Comparison of ENCODE assay signal across 17 mouse cellular contexts in the genomic region with DNA sequence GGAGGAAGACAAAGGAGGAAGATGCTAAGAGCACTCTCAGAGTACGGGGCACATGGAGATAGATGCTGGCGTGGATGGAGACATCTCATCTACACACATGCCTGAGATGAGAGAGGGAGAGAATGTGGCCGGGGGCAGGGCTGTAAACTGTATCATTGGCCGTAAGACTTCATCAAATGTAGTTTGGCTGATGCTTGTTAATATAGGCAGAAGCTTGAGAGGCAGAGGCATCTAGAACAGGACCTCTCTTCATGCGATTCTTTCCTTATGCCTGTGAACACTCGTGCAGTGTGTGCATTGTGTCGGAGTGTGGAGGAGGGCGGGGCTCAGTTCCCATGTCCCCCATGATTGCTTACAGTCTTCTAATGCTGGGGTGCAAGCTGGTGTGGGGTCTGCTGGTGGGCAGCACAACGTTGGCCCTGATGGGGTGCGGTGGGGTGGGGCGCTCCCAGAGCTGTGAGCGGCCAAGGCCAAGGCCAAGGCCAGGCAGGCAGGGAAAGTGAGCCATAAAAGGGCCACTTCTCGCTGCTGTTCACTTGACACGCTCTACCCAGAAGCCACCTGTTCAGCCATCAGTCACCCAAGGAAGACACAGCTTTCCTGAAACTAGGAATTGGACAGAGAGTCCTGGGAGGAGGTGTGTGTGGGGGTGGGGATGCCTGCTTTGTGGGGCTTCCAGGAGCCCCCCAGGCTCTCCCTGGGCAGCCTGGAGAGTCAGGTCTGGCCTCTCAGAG. TPM values are rescaled to one million over a fixed set of nuclear protein-coding genes. Genes with fewer than 3 reads are reported as not detected.
DNase-seq lines count a peak whose midpoint lies in the region; ATAC-seq and TF ChIP-seq lines count a peak whose summit lies in the region.
"Had no signal": no experiment of that assay in that cellular context is flagged by ENCODE, and none has a peak within 500 bp of the region (broad histone marks: within the 10 kb centered on the region; RNA-seq: fewer than 3 reads in every experiment).

No protein-coding gene starts in this region.

- peak overlapping the region; percentile 75 for H3K27ac ChIP-seq in heart, embryonic 10.5 days
- H3K27ac ChIP-seq in heart, embryonic 12.5 days (ENCODE audit: poor library complexity, severe bottlenecking), result no peak overlapping the region
- peak overlapping the region; percentile 38; the same call in 1 of the 2 replicates for H3K27ac ChIP-seq in ES-E14 (ENCODE audit: insufficient read depth, low read depth, low read length, poor library complexity, severe bottlenecking)
- no peak overlapping the region for H3K27ac ChIP-seq in limb, embryonic 14.5 days (replicated peaks; ENCODE audit: low read depth, low read length)
- H3K27ac ChIP-seq: hindbrain, embryonic 14.5 days; limb, embryonic 13.5 days; midbrain, embryonic 10.5 days had no signal

- no peak overlapping the region for H3K9ac ChIP-seq in heart, embryonic 12.5 days
- H3K9ac ChIP-seq in ES-E14 (ENCODE audit: insufficient read depth, low read depth, low read length, poor library complexity, severe bottlenecking), result peak overlapping the region; percentile 19; the same call in 1 of the 2 replicates
- H3K9ac ChIP-seq in limb, embryonic 14.5 days (ENCODE audit: low read depth, low read length, severe bottlenecking), result no peak overlapping the region
- H3K9ac ChIP-seq: hindbrain, embryonic 14.5 days; limb, embryonic 13.5 days; liver, postnatal 0 days had no signal

- no peak for TF ChIP-seq POLR2A in limb, embryonic 14.5 days (IDR thresholded peaks at IDR 0.05; ENCODE audit: borderline replicate concordance, extremely low read depth, insufficient read depth, insufficient read length)

- H3K36me3 ChIP-seq in heart, embryonic 10.5 days, result no peaks in the 10 kb centered on the region
- H3K36me3 ChIP-seq in heart, embryonic 12.5 days, result no peaks in the 10 kb centered on the region
- no peaks in the 10 kb centered on the region for H3K36me3 ChIP-seq in ES-E14 (ENCODE audit: control insufficient read depth, insufficient read depth, low read length, poor library complexity, severe bottlenecking)
- no peaks in the 10 kb centered on the region for H3K36me3 ChIP-seq in limb, embryonic 14.5 days (ENCODE audit: control insufficient read depth, insufficient read depth, low read length)
- H3K36me3 ChIP-seq: limb, embryonic 13.5 days; midbrain, embryonic 10.5 days had no signal

- DNase-seq in heart, embryonic 10.5 days (ENCODE audit: low spot score), result no peak
- DNase-seq in A20 (ENCODE audit: low read depth, low spot score) (peak; percentile 51), ES-E14 (ENCODE audit: low read depth, low spot score) (no peak)
- DNase-seq in limb, embryonic 14.5 days (ENCODE audit: low spot score), result no peak
- no peak for DNase-seq in lung, postnatal 4 days
- DNase-seq in left cerebral cortex, postnatal 25 days (ENCODE audit: low spot score in 2 of 2), result no peak
- DNase-seq: cerebellum, adult 11-12 months; kidney, adult 2 months; kidney, postnatal 4 days; liver, postnatal 0 days; thymus, adult 2 months had no signal

- intact Hi-C loops in left cerebral cortex, postnatal 25 days (cut with DNase I), result no loop called here

- peaks cover 17% of the 10 kb centered on the region; the same call in 1 of the 2 replicates for H3K27me3 ChIP-seq in heart, embryonic 10.5 days (ENCODE audit: insufficient read depth, poor library complexity, severe bottlenecking)
- no peaks in the 10 kb centered on the region for H3K27me3 ChIP-seq in heart, embryonic 12.5 days (replicated peaks)
- H3K27me3 ChIP-seq in limb, embryonic 14.5 days (ENCODE audit: control insufficient read depth, insufficient read depth, low read length), result no peaks in the 10 kb centered on the region; the same call in 1 of the 2 replicates
- H3K27me3 ChIP-seq: Patski had no signal

- no peak for ATAC-seq in heart, embryonic 12.5 days (ENCODE audit: insufficient number of reproducible peaks, low FRiP score)
- ATAC-seq in limb, embryonic 14.5 days (ENCODE audit: low FRiP score, low read depth), result peak; percentile 32
- ATAC-seq: forebrain, embryonic 14.5 days; liver, postnatal 0 days; Patski had no signal

- no peaks in the 10 kb centered on the region for H3K9me3 ChIP-seq in heart, embryonic 10.5 days
- no peaks in the 10 kb centered on the region for H3K9me3 ChIP-seq in heart, embryonic 12.5 days (replicated peaks)
- no peaks in the 10 kb centered on the region for H3K9me3 ChIP-seq in ES-E14 (ENCODE audit: control insufficient read depth, insufficient read depth, low read depth, low read length)
- no peaks in the 10 kb centered on the region for H3K9me3 ChIP-seq in limb, embryonic 14.5 days (ENCODE audit: control insufficient read depth, low read length)
- H3K9me3 ChIP-seq: limb, embryonic 13.5 days; midbrain, embryonic 10.5 days had no signal

- WGBS in heart, embryonic 10.5 days, result 89% methylated on average over 14 of the region's 14 CpGs
- 82% methylated on average over 14 of the region's 14 CpGs for WGBS in heart, embryonic 12.5 days
- WGBS in limb, embryonic 14.5 days, result 71% methylated on average over 14 of the region's 14 CpGs

- in situ Hi-C loops in ES-E14 (cut with MboI; ENCODE audit: low sequenced_read_pairs in 2 of 2, unreplicated experiment in 2 of 2), result no loop called here

- H3K4me3 ChIP-seq in heart, embryonic 10.5 days, result no peak overlapping the region
- no peak overlapping the region for H3K4me3 ChIP-seq in heart, embryonic 12.5 days
- peak overlapping the region; percentile 28; a peak in 1 of 4 replicates for H3K4me3 ChIP-seq in ES-E14 (ENCODE audit: insufficient read depth in 1 of 2, low read depth in 1 of 2, low read length in 2 of 2, poor library complexity in 1 of 2, severe bottlenecking in 1 of 2)
- no peak overlapping the region for H3K4me3 ChIP-seq in limb, embryonic 14.5 days (replicated peaks; ENCODE audit: low read length)
- H3K4me3 ChIP-seq: limb, embryonic 13.5 days; midbrain, embryonic 10.5 days had no signal

- H3K4me1 ChIP-seq in heart, embryonic 10.5 days, result peaks cover 68% of the 10 kb centered on the region
- H3K4me1 ChIP-seq in heart, embryonic 12.5 days (replicated peaks), result peaks cover 54% of the 10 kb centered on the region
- H3K4me1 ChIP-seq in ES-E14 (ENCODE audit: control insufficient read depth in 2 of 2, insufficient read depth in 2 of 2, low read length in 2 of 2, poor library complexity in 1 of 2), result peaks cover 8 to 25% of the 10 kb centered on the region in 2 experiments; a peak in 3 of 4 replicates
- H3K4me1 ChIP-seq in limb, embryonic 14.5 days (ENCODE audit: control insufficient read depth, insufficient read depth, low read length), result 0 out of 2 replicates have a peak, but pooled peaks cover 5% of the 10 kb centered on the region

- no peak overlapping the region for H3K4me2 ChIP-seq in heart, embryonic 12.5 days
- H3K4me2 ChIP-seq in limb, embryonic 14.5 days (replicated peaks; ENCODE audit: low read depth, low read length, severe bottlenecking), result no peak overlapping the region
- H3K4me2 ChIP-seq: hindbrain, embryonic 14.5 days; limb, embryonic 13.5 days had no signal

TF ChIP-seq in ES-E14, 5 proteins besides CTCF, POLR2A, EP300 and RAD21:
- no peak for TF ChIP-seq ZNF384 (IDR thresholded peaks at IDR 0.05; ENCODE audit: low read depth, low read length)

RNA-seq across cellular contexts. Expression of gene Casz1, which starts 51.7 kb away (rescaled TPM):
- 15.9 and 26.3 TPM in 2 replicates for polyA plus RNA-seq in heart, embryonic 10.5 days (2016; fragmentation: Nextera tagmentation; extraction: Ambion mirVana)
- polyA plus RNA-seq in heart, embryonic 12.5 days (2016; fragmentation: Nextera tagmentation; extraction: Ambion mirVana), result 23.6 and 26.1 TPM in 2 replicates
- total RNA-seq in ES-E14 (2012; rRNA removed), result 4.0 and 11.0 TPM in 2 replicates
- 7.4 and 9.2 TPM in 2 replicates for polyA plus RNA-seq in limb, embryonic 14.5 days (2012; rRNA removed)
- polyA plus RNA-seq in limb, embryonic 14.5 days (2014; fragmentation: Nextera tagmentation; extraction: Ambion mirVana), result 5.2 and 5.5 TPM in 2 replicates
- total RNA-seq in left cerebral cortex, postnatal 25 days (2021), result 1 to 10 TPM in 1 of 2 experiments, under 1 TPM in 1; 0.94 to 1.8 TPM

Comparison
In these comparisons a context has a peak if more than half of its experiments do, and no peak if none do; other contexts are left out.
1. H3K27ac ChIP-seq: peak in heart, embryonic 10.5 days (single experiment) and ES-E14 (single experiment); none in heart, embryonic 12.5 days (single experiment) and limb, embryonic 14.5 days (single experiment).
2. H3K4me3 ChIP-seq: peak in ES-E14 (2 of 2); none in heart, embryonic 10.5 days (single experiment), heart, embryonic 12.5 days (single experiment) and limb, embryonic 14.5 days (single experiment).